8 mouse cellular contexts compared by ENCODE assay signal in the genomic region with DNA sequence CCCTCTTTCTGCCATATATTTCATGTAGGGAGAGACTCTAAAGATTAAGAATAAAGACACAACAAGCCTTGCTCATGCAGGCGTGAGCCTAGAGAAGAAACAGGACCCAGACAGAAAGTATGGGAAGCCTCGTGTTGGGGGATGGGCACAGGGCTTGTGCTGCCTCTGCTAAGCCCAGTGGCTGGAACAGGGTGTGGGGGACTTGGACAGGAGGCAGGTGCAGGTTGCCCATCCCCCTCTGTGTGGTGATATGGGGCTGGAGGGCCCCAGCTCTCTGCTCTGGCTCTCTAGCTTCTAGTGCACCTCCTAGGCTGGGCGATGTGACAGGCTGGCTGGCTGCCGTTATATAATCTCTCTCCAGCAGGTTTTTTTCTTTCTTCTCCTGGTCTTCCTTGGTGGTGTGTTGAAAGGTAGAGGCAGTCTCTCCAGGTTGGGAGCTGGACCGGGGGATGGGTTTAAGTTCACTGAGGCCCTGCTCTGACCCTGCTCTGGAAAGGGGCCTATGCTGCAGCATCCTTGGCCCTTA. TPM values are rescaled to one million over a fixed set of nuclear protein-coding genes. Genes with fewer than 3 reads are reported as not detected.
DNase-seq lines count a peak whose midpoint lies in the region; ATAC-seq and TF ChIP-seq lines count a peak whose summit lies in the region.

No protein-coding gene starts in this region.

- WGBS in liver, adult 2 months = 4% methylated on average over 5 of the region's 5 CpGs
- 29% methylated on average over 5 of the region's 5 CpGs for WGBS in neural tube, embryonic 11.5 days

- no peaks in the 10 kb centered on the region for H3K36me3 ChIP-seq in liver, adult 2 months (ENCODE audit: control insufficient read depth, insufficient read depth, low read length)
- no peaks in the 10 kb centered on the region for H3K36me3 ChIP-seq in neural tube, embryonic 11.5 days (ENCODE audit: control insufficient read depth, insufficient read depth, low read length)

- TF ChIP-seq POLR2A in liver, adult 2 months (IDR thresholded peaks at IDR 0.05; ENCODE audit: extremely low read depth, insufficient read depth, low read length) = no peak

- TF ChIP-seq CTCF in liver, adult 2 months (IDR thresholded peaks at IDR 0.05; ENCODE audit: low read depth, low read length) = no peak

- H3K9ac ChIP-seq in liver, adult 2 months (ENCODE audit: low read depth, low read length) = peak overlapping the region; percentile 21
- peak overlapping the region; percentile 85 for H3K9ac ChIP-seq in neural tube, embryonic 11.5 days (ENCODE audit: low read length)

- H3K9me3 ChIP-seq in neural tube, embryonic 11.5 days (ENCODE audit: control insufficient read depth, low read length) = no peaks in the 10 kb centered on the region

- H3K4me2 ChIP-seq in neural tube, embryonic 11.5 days (ENCODE audit: low read depth) = peak overlapping the region; percentile 96

- H3K79me2 ChIP-seq in liver, adult 2 months (ENCODE audit: control insufficient read depth, insufficient read depth, low read length) = peaks cover 62% of the 10 kb centered on the region

- peak overlapping the region; percentile 57 for H3K4me3 ChIP-seq in liver, adult 2 months (ENCODE audit: insufficient read depth, low read depth, low read length)
- peak overlapping the region; percentile 91 for H3K4me3 ChIP-seq in neural tube, embryonic 11.5 days (ENCODE audit: low read depth, low read length)

- ATAC-seq in neural tube, embryonic 11.5 days (ENCODE audit: insufficient read depth, low FRiP score, low TSS enrichment) = no peak

- peak overlapping the region; percentile 76 for H3K27ac ChIP-seq in liver, adult 2 months (replicated peaks; ENCODE audit: insufficient read depth, low read depth, low read length)
- H3K27ac ChIP-seq in neural tube, embryonic 11.5 days (ENCODE audit: low read depth, low read length) = no peak overlapping the region

- peak; percentile 56 for DNase-seq in embryo, embryonic 11 days
- no peak for DNase-seq in embryo, embryonic 10 days (ENCODE audit: low spot score)
- DNase-seq in cerebellum, adult 18-20 months = peak; percentile 75 to 77
- peak; percentile 84 for DNase-seq in gastrocnemius, adult 18-20 months (ENCODE audit: low spot score)
- peak; percentile 64 for DNase-seq in induced T-regulatory cell, adult 2 months (ENCODE audit: low read depth)
- DNase-seq in liver, adult 2 months (ENCODE audit: extremely low read depth, low read depth, low spot score) = peak; percentile 30
- DNase-seq in neural tube, embryonic 11.5 days (ENCODE audit: low spot score) = no peak
- no peak for DNase-seq in ovary, adult 18-20 months (ENCODE audit: low spot score)

- peaks cover 54% of the 10 kb centered on the region for H3K4me1 ChIP-seq in liver, adult 2 months (ENCODE audit: control insufficient read depth, insufficient read depth, low read length)
- H3K4me1 ChIP-seq in neural tube, embryonic 11.5 days (ENCODE audit: control insufficient read depth, insufficient read depth, low read length) = peaks cover 42% of the 10 kb centered on the region

- no peaks in the 10 kb centered on the region for H3K27me3 ChIP-seq in liver, adult 2 months (ENCODE audit: control insufficient read depth, insufficient read depth, low read length)
- peaks cover 15% of the 10 kb centered on the region for H3K27me3 ChIP-seq in neural tube, embryonic 11.5 days (ENCODE audit: control insufficient read depth, insufficient read depth, low read length)

RNA-seq across cellular contexts. Expression of a gene that starts 1.9 kb away (rescaled TPM):
- 100 to 1,000 TPM; 174 to 196 TPM for total RNA-seq in gastrocnemius, adult 18-20 months (2021)
- total RNA-seq in liver, adult 2 months (2014; rRNA removed) = 3.7 and 6.2 TPM in 2 replicates
- polyA plus RNA-seq in liver, adult 2 months (2012; rRNA removed) = 17.7 and 22.2 TPM in 2 replicates
- polyA plus RNA-seq in neural tube, embryonic 11.5 days (2014; fragmentation: Nextera tagmentation; extraction: Ambion mirVana) = 16.6 and 18.1 TPM in 2 replicates

Comparison
In these comparisons a context has a peak if more than half of its experiments do, and no peak if none do; other contexts are left out.
1. DNase-seq: peak in embryo, embryonic 11 days (single experiment), cerebellum, adult 18-20 months (2 of 2), gastrocnemius, adult 18-20 months (single experiment), induced T-regulatory cell, adult 2 months (single experiment) and liver, adult 2 months (single experiment); none in embryo, embryonic 10 days (single experiment), neural tube, embryonic 11.5 days (single experiment) and ovary, adult 18-20 months (single experiment).
2. RNA of a gene that starts 1.9 kb away (total RNA-seq): 174 to 196 TPM in gastrocnemius, adult 18-20 months; 3.7 to 6.2 TPM in liver, adult 2 months; every median in the first group is over 10 times any median in the second.